Mouse (Mus musculus) left cerebral cortex, postnatal 36 days (tissue): Measurements from ENCODE around the gene Ppp1r9a. TPM values are rescaled to one million over a fixed set of nuclear protein-coding genes. Genes with fewer than 3 reads are reported as not detected.

Experiments used
- DNase-seq, 2 experiments: peaks; one replicate each; pipeline ENCODE4 v3.0.0; 2021 to 2022; ENCODE audit warnings: low spot score in 2 of 2, mixed read lengths in 1 of 2
- intact Hi-C: fragments of 180-260 bp; cut with DNase I; formaldehyde crosslinking; loops from one replicate; pipeline ENCODE4 v1.15.1; 2025
- total RNA-seq, 2 experiments: library from RNA; stranded (reverse); gene quantifications; 2 replicates each; pipeline ENCODE4 v1.2.3; 2021

Ppp1r9a gene
- total RNA-seq, 2 experiments from 2014 or later = 199 TPM

DNA sequence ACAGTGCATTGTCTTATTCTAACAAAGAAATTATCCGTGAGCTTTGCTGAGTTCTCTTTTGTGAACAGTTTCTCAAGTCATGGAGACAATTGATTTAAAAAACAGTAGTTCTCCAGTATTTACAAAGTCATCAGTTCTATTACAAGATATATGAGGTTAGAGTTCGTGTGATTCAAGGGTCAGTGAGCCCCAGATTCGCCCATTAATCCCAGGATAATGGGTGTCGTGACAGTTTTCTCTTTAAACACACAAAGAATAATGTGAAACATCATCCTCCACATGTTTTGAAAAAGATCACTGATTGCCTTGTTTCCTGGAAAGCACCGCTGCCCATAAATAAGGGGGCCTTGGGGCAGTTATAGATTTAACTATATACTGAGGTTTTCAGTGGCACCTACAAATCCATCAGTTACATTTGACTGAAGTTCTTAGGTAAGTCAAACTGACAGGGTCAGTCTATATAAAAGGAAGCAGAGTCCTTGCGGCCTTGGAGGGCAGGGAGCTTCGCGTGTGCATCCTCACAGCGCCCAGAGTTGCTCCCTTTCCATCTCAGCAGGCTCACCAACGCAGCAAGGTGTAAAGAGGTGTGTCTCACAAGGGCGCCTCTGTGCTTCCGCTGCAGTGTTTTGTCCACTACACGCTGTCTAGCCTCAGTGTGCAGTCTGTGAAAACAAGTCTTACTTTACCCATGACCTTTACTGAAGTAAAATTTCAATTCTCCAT is 126.6 kb downstream of the Ppp1r9a start:
- no peak for DNase-seq
- intact Hi-C loops = no loop called here

- no peak for DNase-seq
- intact Hi-C loops = no loop called here
Measured at GRCm38 (mm10) chr6:5029956-5030355, 127.2 kb downstream of the Ppp1r9a start.

- intact Hi-C loops = no loop called here
- DNase-seq = no peak
Measured at GRCm38 (mm10) chr6:5032986-5033633, 130.4 kb downstream of the Ppp1r9a start.

GRCm38 (mm10) chr6:5037225-5037624 is 134.5 kb downstream of the Ppp1r9a start:
- intact Hi-C loops = no loop called here
- DNase-seq = no peak

- intact Hi-C loops = no loop called here
- DNase-seq = no peak
Measured at GRCm38 (mm10) chr6:5038140-5038749, 135.5 kb downstream of the Ppp1r9a start.

DNA sequence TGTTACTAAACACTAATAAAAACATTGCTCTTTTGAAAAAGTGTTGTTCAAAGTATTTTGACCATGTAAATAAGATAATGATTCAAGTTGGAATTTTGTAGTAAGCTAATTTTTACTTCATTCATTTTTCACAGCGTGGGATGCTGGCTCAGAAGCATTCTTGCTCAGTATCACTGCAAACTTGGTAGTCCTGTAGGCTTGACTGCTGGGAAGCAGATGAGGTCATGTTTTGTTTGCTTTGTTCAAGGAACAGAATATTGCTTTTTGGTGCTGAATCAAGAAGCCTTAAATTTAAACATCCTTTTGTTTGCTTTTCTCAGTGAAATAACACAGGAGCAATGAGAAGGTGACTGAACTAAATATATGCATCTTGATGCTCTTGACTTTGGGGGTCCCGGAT is 136.6 kb downstream of the Ppp1r9a start:
- intact Hi-C loops = no loop called here
- DNase-seq = no peak

- intact Hi-C loops = no loop called here
- DNase-seq = no peak
Measured at GRCm38 (mm10) chr6:5045854-5046253, 143.1 kb downstream of the Ppp1r9a start.

GRCm38 (mm10) chr6:5048025-5048424 is 145.3 kb downstream of the Ppp1r9a start:
- intact Hi-C loops = no loop called here
- no peak for DNase-seq

DNA sequence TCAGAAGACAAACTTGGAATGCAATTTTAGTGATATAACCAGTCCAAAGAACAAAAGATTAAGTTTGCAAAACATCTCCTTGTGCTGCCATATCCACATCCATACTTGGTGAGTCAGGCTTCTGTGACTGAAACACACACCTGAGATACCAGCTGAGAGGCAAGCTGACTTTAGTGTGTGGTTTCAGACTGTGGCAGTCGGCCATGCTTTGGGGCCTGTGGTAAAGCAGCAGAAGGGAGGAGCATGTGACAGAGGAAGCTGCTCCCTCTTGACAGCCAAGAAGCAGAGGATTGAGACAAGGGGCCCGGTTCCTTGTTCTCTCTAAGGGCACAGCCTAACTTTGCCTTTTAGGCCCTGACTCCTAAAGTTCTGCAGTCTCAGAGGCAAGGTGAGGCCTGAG is 149.6 kb downstream of the Ppp1r9a start:
- DNase-seq = no peak
- intact Hi-C loops = no loop called here

GRCm38 (mm10) chr6:5054446-5055095 is 151.9 kb downstream of the Ppp1r9a start:
- no peak for DNase-seq
- intact Hi-C loops = no loop called here

DNA sequence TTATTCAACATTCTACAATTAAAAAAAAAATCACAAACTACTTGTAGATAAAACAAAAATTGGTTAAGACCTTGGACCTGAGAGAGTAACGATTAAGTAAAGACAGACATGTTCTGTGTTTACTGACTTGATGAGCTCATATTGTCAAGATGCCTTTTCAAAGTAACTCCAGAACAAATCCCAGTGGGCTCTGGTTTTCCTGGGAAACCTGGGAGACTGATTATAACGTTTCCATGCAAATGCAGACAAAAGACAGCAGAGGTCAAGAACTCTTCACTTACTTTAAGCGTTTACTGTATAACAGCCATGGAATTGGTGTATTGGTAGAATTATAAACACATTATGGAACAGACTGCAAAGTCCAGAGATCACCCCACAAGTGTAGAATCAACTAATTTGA is 172.0 kb downstream of the Ppp1r9a start:
- intact Hi-C loops = no loop called here
- DNase-seq = no peak

GRCm38 (mm10) chr6:5075680-5076079 is 173.0 kb downstream of the Ppp1r9a start:
- intact Hi-C loops = no loop called here
- DNase-seq = no peak

GRCm38 (mm10) chr6:5078009-5078408 is 175.3 kb downstream of the Ppp1r9a start:
- intact Hi-C loops = no loop called here
- no peak for DNase-seq

DNA sequence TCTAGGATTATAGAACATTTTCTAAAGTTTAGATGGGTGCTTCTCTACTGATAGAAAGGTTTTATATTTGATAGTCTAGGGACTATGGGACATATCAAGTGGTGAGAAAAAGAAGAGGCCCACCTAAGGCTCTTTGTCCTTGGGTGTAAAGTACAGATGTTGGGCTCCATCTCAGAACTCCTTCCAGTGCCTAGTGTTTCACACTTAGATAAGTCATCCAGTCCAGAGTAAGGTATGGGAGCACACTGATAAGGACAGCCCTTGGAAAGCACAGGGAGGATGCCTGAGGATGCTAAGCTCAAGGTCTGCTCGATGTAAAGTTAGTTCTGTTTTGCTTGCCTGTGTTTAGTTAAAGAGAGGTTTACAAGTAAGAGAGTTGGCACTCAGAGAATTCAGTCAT is 176.4 kb downstream of the Ppp1r9a start:
- no peak for DNase-seq
- intact Hi-C loops = no loop called here

- intact Hi-C loops = no loop called here
- no peak for DNase-seq
Measured at GRCm38 (mm10) chr6:5080094-5080493, 177.4 kb downstream of the Ppp1r9a start.

DNA sequence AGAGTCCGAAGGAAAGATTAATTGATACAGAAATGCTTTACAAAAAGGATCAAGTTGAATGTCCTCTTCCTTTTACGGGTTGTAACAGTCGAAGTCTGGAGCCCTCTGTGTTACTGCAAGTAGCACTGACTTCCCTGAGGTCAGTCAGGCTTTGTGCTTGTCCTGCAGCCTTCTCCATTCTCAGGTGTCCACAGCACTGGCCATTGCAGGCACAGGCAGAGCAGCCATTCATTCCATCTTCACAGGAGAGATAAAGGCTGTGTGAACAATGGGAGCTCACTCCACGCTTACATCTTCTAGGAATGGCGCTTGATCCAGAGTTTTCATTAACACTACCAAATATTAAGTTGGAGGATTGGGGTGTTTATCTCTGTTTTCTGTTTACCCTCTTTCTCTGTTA is 177.8 kb downstream of the Ppp1r9a start:
- no peak for DNase-seq
- intact Hi-C loops = no loop called here

DNA sequence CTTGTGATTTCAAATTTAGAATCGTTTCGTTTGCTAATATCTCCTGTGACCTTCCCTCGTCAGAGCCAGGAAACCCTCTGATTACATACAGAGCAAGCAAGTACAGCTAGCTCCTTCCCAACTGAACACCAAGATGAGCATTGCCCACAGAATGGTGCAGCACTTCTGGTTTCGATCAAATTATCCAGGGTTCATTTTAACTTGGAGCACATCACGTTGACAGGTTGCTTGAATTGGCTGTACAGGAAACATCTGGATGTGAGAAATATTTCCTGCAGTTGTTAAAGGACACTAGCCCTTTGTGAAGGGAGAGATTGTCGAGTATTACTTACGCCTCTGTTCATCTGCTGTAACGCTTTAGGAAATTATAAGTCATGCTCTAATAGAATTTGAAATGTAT is 178.4 kb downstream of the Ppp1r9a start:
- DNase-seq = no peak
- intact Hi-C loops = no loop called here

GRCm38 (mm10) chr6:5082144-5082543 is 179.4 kb downstream of the Ppp1r9a start:
- DNase-seq = no peak
- intact Hi-C loops = no loop called here

- DNase-seq = no peak
- intact Hi-C loops = no loop called here
Measured at GRCm38 (mm10) chr6:5082740-5083139, 180.0 kb downstream of the Ppp1r9a start.

DNA sequence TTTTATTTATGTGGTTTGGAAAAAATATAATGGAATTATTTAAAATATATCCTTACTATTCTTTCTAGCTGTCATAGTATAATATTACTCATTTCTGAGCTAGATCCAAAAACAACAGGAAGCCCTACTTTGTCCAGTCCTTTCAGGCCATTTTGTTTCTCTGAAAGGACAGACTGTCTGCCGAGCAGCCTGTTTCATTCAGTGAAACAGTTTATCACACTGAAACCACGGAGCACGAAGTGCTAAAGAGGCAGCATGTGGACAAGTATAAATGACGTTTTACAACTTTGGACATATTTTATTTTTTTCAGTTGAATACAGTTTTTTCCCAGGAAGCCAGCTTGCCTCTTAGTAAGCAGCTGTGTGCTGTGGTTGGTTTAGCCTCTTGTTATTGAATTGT is 181.2 kb downstream of the Ppp1r9a start:
- intact Hi-C loops = no loop called here

GRCm38 (mm10) chr6:5091873-5092272 is 189.2 kb downstream of the Ppp1r9a start:
- no peak for DNase-seq
- intact Hi-C loops = no loop called here

More for the DNA sequence above, 181.2 kb downstream of the Ppp1r9a start:
- no peak for DNase-seq
